Mouse (Mus musculus) ES-Bruce4 (cell line): ENCODE results near the gene Ikbke.

Experiments used
- CTCF ChIP-seq: IDR thresholded peaks from one replicate; pipeline ENCODE4 v1.8.1; 2011; ENCODE audit warnings: low read depth, low read length
- EP300 ChIP-seq: IDR thresholded peaks from 2 replicates; pipeline ENCODE4 v1.6.1; 2011; ENCODE audit warnings: low read depth, low read length; ENCODE audit not compliant: insufficient read depth
- POLR2A ChIP-seq: IDR thresholded peaks from one replicate; pipeline ENCODE4 v1.8.1; 2011; ENCODE audit warnings: low read length; ENCODE audit not compliant: insufficient read depth

DNA sequence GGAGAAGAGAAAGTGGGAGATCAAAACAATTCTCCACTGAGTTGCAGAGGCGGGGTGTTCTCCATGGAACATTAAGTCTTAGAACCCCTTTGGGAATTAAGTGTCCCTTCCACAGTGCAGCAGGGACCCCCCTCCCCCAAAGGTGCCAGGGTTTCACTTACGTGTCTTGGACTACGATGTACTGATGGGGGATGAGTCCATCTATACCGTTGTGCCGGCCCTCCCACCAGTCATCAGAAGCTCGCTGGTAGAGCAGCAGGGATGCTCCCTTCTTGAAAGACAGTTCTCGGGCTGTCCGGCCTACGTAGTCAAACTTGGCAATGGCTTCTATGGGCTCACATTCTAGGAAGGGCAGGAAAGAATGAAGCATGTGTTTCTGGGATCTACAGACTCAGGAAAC, 18.8 kb upstream of the Ikbke start:
- no peak for TF ChIP-seq POLR2A
- TF ChIP-seq CTCF, result no peak
- TF ChIP-seq EP300, result no peak
